Mouse (Mus musculus) midbrain, embryonic 13.5 days (tissue): ENCODE measurements around the gene Cd52. TPM values are rescaled to one million over a fixed set of nuclear protein-coding genes. Genes with fewer than 3 reads are reported as not detected.
"Not testable (repeated sequence)": the region's sequence is repeated elsewhere in the genome, so short reads cannot be mapped to it uniquely, and the experiment has no call there.

Experiments used
- ATAC-seq: fragments of 200-750 bp; cut with Nextera tagmentation; 2 replicates; pipeline ENCODE4 v1.8.0; 2017; ENCODE audit warnings: mild to moderate bottlenecking, moderate TSS enrichment, moderate library complexity
- H3K27ac ChIP-seq: fragments of 300-500 bp; sonication (generic); 2 replicates; pipeline ENCODE4 v1.5.1; 2015; ENCODE audit warnings: inconsistent platforms, mild to moderate bottlenecking, moderate library complexity
- H3K27me3 ChIP-seq: fragments of 300-500 bp; sonication (generic); 2 replicates; pipeline ENCODE4 v1.6.1; 2015; ENCODE audit warnings: mild to moderate bottlenecking, inconsistent platforms
- H3K36me3 ChIP-seq: fragments of 300-500 bp; sonication (generic); 2 replicates; pipeline ENCODE4 v1.6.1; 2015; ENCODE audit warnings: mild to moderate bottlenecking, inconsistent platforms
- H3K4me1 ChIP-seq: fragments of 300-500 bp; sonication (generic); replicated peaks from 2 replicates; pipeline ENCODE4 v1.6.1; 2015; ENCODE audit warnings: inconsistent platforms
- H3K4me2 ChIP-seq: fragments of 300-500 bp; sonication (generic); replicated peaks from 2 replicates; pipeline ENCODE4 v1.6.1; 2015; ENCODE audit warnings: moderate library complexity, mild to moderate bottlenecking, inconsistent platforms
- H3K4me3 ChIP-seq: fragments of 300-500 bp; sonication (generic); replicated peaks from 2 replicates; pipeline ENCODE4 v1.5.1; 2015; ENCODE audit warnings: mild to moderate bottlenecking, inconsistent platforms
- H3K9ac ChIP-seq: fragments of 300-500 bp; sonication (generic); replicated peaks from 2 replicates; pipeline ENCODE4 v1.6.1; 2015; ENCODE audit warnings: mild to moderate bottlenecking, inconsistent platforms
- H3K9me3 ChIP-seq: fragments of 300-500 bp; sonication (generic); 2 replicates; pipeline ENCODE4 v1.6.1; 2016; ENCODE audit warnings: mild to moderate bottlenecking, inconsistent platforms
- WGBS: fragments of 180-500 bp; shearing (Covaris S2); methylation state at CpG from one replicate; pipeline ENCODE4 v1.1.7; 2015; 5-methylcytosine and 5-hydroxymethylcytosine counted together
- polyA plus RNA-seq: library from polyadenylated mRNA; unstranded; fragments of >200 nt; fragmentation: Nextera tagmentation; extraction: Ambion mirVana; gene quantifications from 2 replicates; pipeline ENCODE4 v1.2.1, GENCODE M21; 2015

Cd52 gene
- polyA plus RNA-seq, result 2.2 and 2.7 TPM in 2 replicates

DNA sequence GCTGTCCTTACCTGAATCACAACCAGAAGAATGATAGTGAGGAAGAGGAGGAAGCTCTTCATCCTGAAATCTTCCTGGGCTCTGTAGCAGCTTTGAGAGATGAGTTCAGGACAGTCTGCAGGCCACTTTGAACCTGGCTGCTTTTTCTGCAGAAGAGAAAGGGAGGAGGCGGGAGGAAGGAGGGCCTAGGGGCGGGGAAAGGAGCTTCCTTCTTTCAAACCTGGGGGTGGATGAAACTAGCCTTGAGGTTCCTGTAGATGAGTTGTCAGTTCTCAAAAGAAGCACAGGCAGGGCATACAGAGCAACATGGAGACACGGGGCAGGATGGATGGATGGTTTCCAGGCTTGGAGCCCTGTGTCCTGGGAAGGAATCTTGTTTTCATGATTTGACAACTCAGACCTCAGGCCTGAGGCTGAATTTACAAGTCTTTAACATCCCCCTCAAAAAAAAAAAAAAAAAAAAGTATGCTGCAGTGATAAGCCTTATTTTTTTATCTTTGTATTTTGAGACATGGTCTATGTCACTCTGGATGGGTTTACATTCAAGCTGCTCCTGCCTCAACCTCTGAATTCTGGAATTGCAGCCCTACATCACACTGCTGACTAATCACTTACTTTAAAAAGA is at the start of gene Cd52:
TSS of gene Cd52 (minus strand) at position 160 of the 625 bp plus-strand sequence.
- Histone ChIP-seq H3K9me3 (no peaks in the 10 kb centered on the region), H3K4me1 (no peaks in the 10 kb centered on the region), H3K9ac (no peak within 1 kb of the TSS), H3K27ac (no peak within 1 kb of the TSS), H3K4me3 (no peak within 1 kb of the TSS), H3K27me3 (no peaks in the 10 kb centered on the region), H3K4me2 (no peak within 1 kb of the TSS), H3K36me3 (no peaks in the 10 kb centered on the region)
- no peak for ATAC-seq
- 54% methylated on average over 3 of the region's 3 CpGs for WGBS

DNA sequence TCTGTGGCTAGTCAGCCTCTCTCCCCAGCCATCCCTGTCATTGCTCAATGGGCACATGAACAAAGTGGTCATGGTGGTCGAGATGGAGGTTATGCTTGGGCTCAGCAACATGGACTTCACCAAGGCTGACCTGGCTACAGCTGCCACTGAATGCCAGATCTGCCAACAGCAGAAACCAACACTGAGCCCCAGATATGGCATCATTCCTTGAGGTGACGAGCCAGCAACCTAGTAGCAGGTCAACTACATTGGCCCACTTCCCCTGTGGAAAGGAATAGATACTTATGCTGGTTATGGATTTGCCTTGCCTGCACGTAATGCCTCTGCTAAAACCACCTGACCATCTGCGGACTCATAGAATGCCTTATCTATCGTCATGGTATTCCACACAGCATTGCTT is 49.4 kb upstream of the Cd52 start:
- not testable (repeated sequence) for H3K4me3 ChIP-seq, H3K4me2 ChIP-seq, ATAC-seq, H3K9me3 ChIP-seq, H3K4me1 ChIP-seq, H3K9ac ChIP-seq, H3K27ac ChIP-seq, H3K27me3 ChIP-seq
- WGBS, result 95% methylated on average over 5 of the region's 5 CpGs
- peaks cover 42% of the 10 kb centered on the region for H3K36me3 ChIP-seq

DNA sequence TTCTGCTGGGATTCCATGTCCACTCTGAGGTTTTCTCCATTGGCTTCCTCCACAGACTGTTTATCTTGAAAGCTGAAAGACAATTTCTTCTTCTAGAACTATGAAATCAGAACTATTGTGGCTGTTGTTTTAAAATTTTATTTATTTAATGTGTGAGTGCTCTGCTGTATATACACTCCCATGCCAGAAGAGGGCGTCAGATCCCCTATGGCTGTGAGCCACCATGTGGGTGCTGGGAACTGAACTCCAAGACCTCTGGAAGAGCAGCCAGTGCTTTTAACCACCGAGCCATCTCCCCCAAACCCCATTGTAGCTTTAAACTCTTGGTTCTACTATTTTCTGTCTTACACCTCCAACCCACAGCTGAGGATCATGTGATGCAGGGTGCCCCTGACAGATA is 44.0 kb upstream of the Cd52 start:
- Histone ChIP-seq H3K4me3 (no peak overlapping the region), H3K4me2 (no peak overlapping the region), H3K27me3 (no peaks in the 10 kb centered on the region), H3K9me3 (no peaks in the 10 kb centered on the region), H3K36me3 (peaks cover 22% of the 10 kb centered on the region), H3K4me1 (no peaks in the 10 kb centered on the region), H3K27ac (no peak overlapping the region), H3K9ac (no peak overlapping the region)
- no peak for ATAC-seq
- WGBS, result 74% methylated on average over 2 of the region's 2 CpGs

DNA sequence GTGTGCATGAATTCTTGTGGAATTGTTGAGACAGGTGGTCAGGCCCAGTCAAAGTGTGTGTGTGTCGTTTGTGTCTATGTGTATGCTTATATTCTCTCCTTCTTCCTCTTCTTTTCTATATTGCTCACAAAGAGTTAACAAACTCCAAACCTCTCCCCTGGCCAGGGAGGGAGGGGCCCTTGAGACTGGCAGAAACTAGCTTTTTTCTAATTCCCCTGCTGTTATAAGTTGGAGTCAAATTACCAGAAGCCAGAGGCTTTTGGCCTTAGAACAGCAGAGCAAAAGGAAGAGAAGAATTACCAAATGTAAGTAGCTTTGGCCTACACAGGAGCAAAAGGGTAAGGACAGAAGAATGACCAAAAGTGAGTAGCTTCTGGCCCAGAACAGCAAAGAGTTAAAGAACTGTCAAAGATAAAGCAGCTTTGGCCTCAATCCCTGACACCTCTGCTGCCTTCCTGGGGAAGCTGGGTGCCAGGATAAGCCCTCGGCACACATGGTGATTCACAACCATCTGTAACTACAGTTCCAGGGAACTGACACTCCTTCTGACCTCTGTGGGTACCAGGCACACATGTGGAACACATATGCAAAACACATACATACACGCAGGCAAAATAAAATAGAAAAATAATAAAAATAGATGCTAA is 41.5 kb upstream of the Cd52 start:
- Histone ChIP-seq H3K4me1 (no peaks in the 10 kb centered on the region), H3K4me2 (no peak overlapping the region), H3K27me3 (no peaks in the 10 kb centered on the region), H3K4me3 (no peak overlapping the region), H3K9ac (no peak overlapping the region), H3K9me3 (no peaks in the 10 kb centered on the region), H3K27ac (no peak overlapping the region), H3K36me3 (peaks cover 27% of the 10 kb centered on the region)
- WGBS, result 84% methylated on average over 3 of the region's 3 CpGs
- no peak for ATAC-seq

DNA sequence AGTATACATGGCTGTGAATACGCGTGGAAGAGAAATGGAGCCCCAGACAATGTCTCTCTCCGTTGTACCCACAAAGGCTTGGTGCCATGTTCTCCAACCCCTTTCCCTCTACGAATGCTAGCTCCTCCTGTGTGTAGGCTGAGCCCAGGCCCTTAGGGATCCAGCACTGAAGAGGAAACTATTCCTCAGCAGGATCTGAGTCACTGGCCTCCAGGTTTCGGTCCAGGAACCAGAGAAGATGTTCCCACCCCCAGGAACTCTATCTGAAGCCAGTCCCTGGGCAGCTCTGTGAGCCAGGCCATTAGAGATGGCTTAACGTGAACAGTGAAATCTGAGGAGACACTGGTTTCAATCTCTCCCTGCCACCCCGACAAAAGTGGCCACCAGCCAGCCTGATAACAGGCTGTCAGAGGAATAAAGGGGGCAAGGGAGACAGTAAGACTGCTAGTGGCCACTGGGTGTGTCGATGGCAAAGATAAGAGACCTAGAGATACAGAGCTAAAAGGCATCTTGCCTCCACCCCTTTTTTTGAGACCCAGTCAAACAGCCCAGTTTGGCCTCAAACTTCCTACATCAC is 37.7 kb upstream of the Cd52 start:
- no peak overlapping the region for H3K9ac ChIP-seq
- 90% methylated on average over 8 of the region's 8 CpGs for WGBS

DNA sequence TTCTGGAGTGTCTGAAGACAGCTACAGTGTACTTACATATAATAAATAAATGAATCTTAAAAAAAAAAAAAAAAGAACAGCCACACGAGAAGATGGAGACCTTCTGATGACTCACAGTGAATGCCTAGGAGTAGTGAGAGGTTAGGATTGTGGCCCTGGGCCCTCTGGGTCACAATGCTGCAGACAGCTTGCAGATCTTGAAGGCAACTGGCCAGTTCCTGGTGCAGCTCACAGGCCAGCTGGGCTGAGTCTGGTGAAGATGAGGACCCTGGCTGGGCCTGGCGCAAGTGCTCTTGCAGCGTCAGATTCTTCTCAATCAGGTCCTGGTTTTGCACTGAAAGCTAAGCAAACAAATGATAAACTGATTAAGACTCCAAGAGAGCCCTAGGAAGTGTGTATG is 37.2 kb upstream of the Cd52 start:
- no peaks in the 10 kb centered on the region for H3K27me3 ChIP-seq
- no peak for ATAC-seq
- H3K4me2 ChIP-seq, result no peak overlapping the region
- H3K4me3 ChIP-seq, result no peak overlapping the region
- H3K9me3 ChIP-seq, result no peaks in the 10 kb centered on the region
- peaks cover 21% of the 10 kb centered on the region for H3K36me3 ChIP-seq
- peaks cover 18% of the 10 kb centered on the region for H3K4me1 ChIP-seq
- 94% methylated on average over 3 of the region's 3 CpGs for WGBS
- H3K27ac ChIP-seq, result no peak overlapping the region
- H3K9ac ChIP-seq, result no peak overlapping the region

More for the DNA sequence above, 37.7 kb upstream of the Cd52 start:
- peaks cover 14% of the 10 kb centered on the region for H3K4me1 ChIP-seq
- H3K36me3 ChIP-seq, result peaks cover 26% of the 10 kb centered on the region
- H3K27me3 ChIP-seq, result no peaks in the 10 kb centered on the region
- no peak for ATAC-seq
- no peak overlapping the region for H3K27ac ChIP-seq
- no peak overlapping the region for H3K4me3 ChIP-seq
- no peak overlapping the region for H3K4me2 ChIP-seq
- no peaks in the 10 kb centered on the region for H3K9me3 ChIP-seq

DNA sequence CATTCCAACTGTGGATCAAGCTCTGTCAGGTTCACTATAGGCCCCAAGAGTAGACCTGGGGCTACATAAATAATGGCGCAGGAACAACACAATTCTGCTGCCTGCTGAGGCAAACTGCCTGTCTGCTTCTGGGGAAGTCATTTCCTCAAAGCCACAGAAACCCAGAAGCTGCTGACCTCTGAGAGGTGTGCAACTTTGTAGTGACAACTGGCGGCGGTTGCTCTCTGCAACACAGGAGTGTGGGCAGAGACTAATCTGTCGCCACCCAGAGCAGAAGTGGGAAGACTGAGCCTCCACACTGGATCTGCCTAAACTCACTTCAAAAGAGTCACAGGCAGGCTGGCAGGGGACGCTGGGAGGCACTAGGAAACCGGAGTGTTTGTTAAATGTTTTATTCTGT is 34.6 kb upstream of the Cd52 start:
- Histone ChIP-seq H3K36me3 (peaks cover 21% of the 10 kb centered on the region), H3K9ac (no peak overlapping the region), H3K27ac (no peak overlapping the region), H3K27me3 (no peaks in the 10 kb centered on the region), H3K4me1 (peaks cover 25% of the 10 kb centered on the region), H3K4me3 (0 out of 2 replicates have a peak overlapping the region, but pooled peaks have one; percentile 88), H3K9me3 (no peaks in the 10 kb centered on the region), H3K4me2 (peak overlapping the region; percentile 86)
- no peak for ATAC-seq
- WGBS, result 53% methylated on average over 6 of the region's 6 CpGs

DNA sequence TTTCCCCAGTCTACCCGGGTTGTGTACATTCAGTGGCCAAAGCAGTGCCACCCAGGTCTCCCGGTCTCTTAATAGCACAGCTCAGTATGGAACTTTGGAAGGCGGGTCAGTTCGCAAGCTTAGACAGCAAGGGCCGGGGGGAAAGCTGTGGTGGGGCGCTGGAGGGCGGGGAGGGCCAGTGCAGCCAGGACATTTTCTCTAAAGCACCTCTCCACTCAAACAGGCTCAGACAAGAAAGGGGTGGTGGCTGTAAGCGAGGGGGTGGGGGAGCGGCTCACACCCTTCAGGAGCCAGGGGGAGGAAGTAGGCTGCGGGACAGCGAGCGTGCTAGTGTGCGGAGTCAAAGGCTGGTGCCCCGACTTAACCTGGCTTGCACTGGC is 34.1 kb upstream of the Cd52 start:
- peaks cover 29% of the 10 kb centered on the region for H3K4me1 ChIP-seq
- H3K36me3 ChIP-seq, result peaks cover 21% of the 10 kb centered on the region
- H3K27me3 ChIP-seq, result no peaks in the 10 kb centered on the region
- no peaks in the 10 kb centered on the region for H3K9me3 ChIP-seq
- peak; percentile 65 for ATAC-seq
- H3K9ac ChIP-seq, result peak overlapping the region; percentile 93
- H3K4me3 ChIP-seq, result peak overlapping the region; percentile 88
- H3K4me2 ChIP-seq, result peak overlapping the region; percentile 86
- peak overlapping the region; percentile 83 for H3K27ac ChIP-seq
- 4% methylated on average over 14 of the region's 14 CpGs for WGBS

DNA sequence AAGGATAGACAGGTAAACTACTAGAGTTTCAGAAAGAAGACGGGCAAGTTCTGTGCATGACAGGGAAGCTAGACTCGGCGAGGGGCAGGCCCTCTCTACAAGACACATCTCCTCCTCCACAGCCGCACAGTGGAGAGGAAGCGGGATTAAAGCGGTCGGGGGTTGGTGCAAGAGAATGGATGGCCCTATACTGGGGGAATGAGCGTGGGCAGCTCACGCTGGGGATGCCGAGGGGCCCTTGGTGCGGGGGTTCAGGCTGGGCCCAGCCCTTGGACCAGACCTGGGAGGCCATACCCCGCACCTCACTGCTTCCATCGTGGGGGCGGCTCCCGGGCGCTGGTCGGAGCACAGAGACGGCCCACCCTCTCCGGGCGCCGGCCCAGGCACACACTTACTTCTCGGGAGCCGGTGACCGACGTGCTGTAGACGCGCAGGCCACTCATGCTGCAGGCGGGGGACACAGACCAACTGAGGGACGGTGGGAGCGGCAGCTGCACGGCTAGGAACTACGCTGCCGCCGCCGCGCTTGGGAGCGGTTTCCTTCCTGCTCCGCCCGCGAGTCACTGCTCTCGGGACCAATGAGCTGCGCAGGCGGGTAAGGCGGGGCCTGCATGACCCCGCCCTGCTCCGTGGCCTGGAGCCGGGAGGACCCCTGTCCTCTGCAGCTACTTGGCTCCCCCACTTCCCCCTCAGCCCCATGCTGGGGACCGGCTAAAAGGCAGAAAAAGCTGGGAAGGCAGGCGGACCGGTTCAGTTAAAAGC is 33.5 kb upstream of the Cd52 start, which contains the start of gene Sh3bgrl3:
TSS of gene Sh3bgrl3 (minus strand) at position 569 of the 762 bp plus-strand sequence.
- peak within 1 kb of the TSS; percentile 88 for H3K4me3 ChIP-seq
- ATAC-seq, result peak; percentile 96
- H3K4me1 ChIP-seq, result peaks cover 29% of the 10 kb centered on the region
- H3K9ac ChIP-seq, result peak within 1 kb of the TSS; percentile 93
- H3K4me2 ChIP-seq, result peak within 1 kb of the TSS; percentile 86
- H3K36me3 ChIP-seq, result peaks cover 21% of the 10 kb centered on the region
- WGBS, result under 1% methylated on average over 50 of the region's 50 CpGs
- peak within 1 kb of the TSS; percentile 83 for H3K27ac ChIP-seq
- H3K9me3 ChIP-seq, result no peaks in the 10 kb centered on the region
- H3K27me3 ChIP-seq, result no peaks in the 10 kb centered on the region

DNA sequence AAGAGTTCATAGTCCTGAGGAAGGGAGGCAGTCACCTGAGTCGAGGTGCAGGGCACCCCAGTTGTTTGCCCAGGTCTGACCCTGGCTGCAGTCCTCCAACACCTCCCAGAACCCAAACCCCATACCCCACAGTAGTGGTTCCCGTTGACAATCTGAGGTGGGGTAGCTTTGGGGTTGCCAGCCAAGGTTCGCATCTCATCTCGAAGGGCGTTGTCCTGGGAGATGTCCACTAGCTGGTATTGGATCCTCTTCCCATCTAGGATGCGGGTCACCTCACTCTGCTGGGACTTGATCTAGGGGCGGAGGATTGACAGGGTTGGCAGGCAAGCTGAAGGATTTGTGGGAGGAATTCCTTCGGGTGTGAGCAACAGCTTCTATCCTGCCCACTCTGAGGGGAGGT is 32.9 kb upstream of the Cd52 start:
- peaks cover 29% of the 10 kb centered on the region for H3K4me1 ChIP-seq
- WGBS, result 60% methylated on average over 8 of the region's 8 CpGs
- peak overlapping the region; percentile 93 for H3K9ac ChIP-seq
- no peaks in the 10 kb centered on the region for H3K9me3 ChIP-seq
- peak overlapping the region; percentile 86 for H3K4me2 ChIP-seq
- H3K4me3 ChIP-seq, result peak overlapping the region; percentile 88
- H3K27me3 ChIP-seq, result no peaks in the 10 kb centered on the region
- no peak for ATAC-seq
- H3K36me3 ChIP-seq, result peaks cover 21% of the 10 kb centered on the region
- no peak overlapping the region for H3K27ac ChIP-seq

DNA sequence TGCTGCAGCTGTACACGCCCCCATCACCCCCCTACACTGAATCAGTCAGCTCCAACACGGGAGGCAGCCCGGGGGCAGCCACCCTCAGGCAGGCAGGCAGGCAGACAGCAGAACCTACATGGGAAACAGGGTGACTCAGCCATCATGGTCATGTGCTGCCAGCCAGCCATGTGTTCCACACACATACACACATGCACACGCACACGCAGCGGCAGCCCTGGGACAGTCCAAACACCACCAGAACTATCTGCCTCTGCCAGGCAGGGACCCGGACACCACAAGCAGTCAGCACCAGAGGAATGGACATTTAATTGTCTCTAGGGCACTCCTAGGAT is 32.2 kb upstream of the Cd52 start:
- no peaks in the 10 kb centered on the region for H3K9me3 ChIP-seq
- H3K9ac ChIP-seq, result peak overlapping the region; percentile 93
- ATAC-seq, result no peak
- H3K27me3 ChIP-seq, result no peaks in the 10 kb centered on the region
- H3K27ac ChIP-seq, result no peak overlapping the region
- 90% methylated on average over 7 of the region's 7 CpGs for WGBS
- peaks cover 29% of the 10 kb centered on the region for H3K4me1 ChIP-seq
- peaks cover 18% of the 10 kb centered on the region for H3K36me3 ChIP-seq
- no peak overlapping the region for H3K4me3 ChIP-seq
- H3K4me2 ChIP-seq, result peak overlapping the region; percentile 86; the same call in 1 of the 2 replicates
